In genomic region chr2:90655449-90655848, GRCm38 (mm10) we compare ENCODE assay signal across 25 mouse cellular contexts. TPM values are rescaled to one million over a fixed set of nuclear protein-coding genes. Genes with fewer than 3 reads are reported as not detected.
DNase-seq lines count a peak whose midpoint lies in the region; ATAC-seq and TF ChIP-seq lines count a peak whose summit lies in the region.
"Had no signal": no experiment of that assay in that cellular context is flagged by ENCODE, and none has a peak within 500 bp of the region (broad histone marks: within the 10 kb centered on the region; RNA-seq: fewer than 3 reads in every experiment).

No protein-coding gene starts in this region.

- peaks cover 16 to 44% of the 10 kb centered on the region in 2 experiments for H3K4me1 ChIP-seq in CH12.LX (ENCODE audit: control insufficient read depth in 1 of 2, insufficient read depth in 2 of 2)
- no peaks in the 10 kb centered on the region for H3K4me1 ChIP-seq in stomach, embryonic 16.5 days (ENCODE audit: control insufficient read depth, insufficient read depth, low read length)
- H3K4me1 ChIP-seq: embryonic facial prominence, embryonic 12.5 days; midbrain, embryonic 10.5 days; midbrain, embryonic 15.5 days; neural tube, embryonic 12.5 days had no signal

- H3K9me3 ChIP-seq in CH12.LX (replicated peaks; ENCODE audit: low read length): no peaks in the 10 kb centered on the region
- no peaks in the 10 kb centered on the region for H3K9me3 ChIP-seq in stomach, embryonic 16.5 days (replicated peaks; ENCODE audit: control insufficient read depth, low read length)
- H3K9me3 ChIP-seq: embryonic facial prominence, embryonic 12.5 days; G1E; liver, embryonic 15.5 days; midbrain, embryonic 10.5 days; midbrain, embryonic 15.5 days; neural tube, embryonic 12.5 days had no signal

- H3K27ac ChIP-seq in CH12.LX (ENCODE audit: insufficient read depth, low read depth): no peak overlapping the region
- no peak overlapping the region for H3K27ac ChIP-seq in stomach, embryonic 16.5 days (ENCODE audit: low read length)
- H3K27ac ChIP-seq: embryonic facial prominence, embryonic 12.5 days; liver, embryonic 15.5 days; macrophage; midbrain, embryonic 10.5 days; midbrain, embryonic 15.5 days; neural tube, embryonic 12.5 days had no signal

- peak; percentile 36; the same call in 1 of the 2 replicates for TF ChIP-seq EP300 in CH12.LX (IDR thresholded peaks at IDR 0.05; ENCODE audit: low read length)

- H3K9ac ChIP-seq in CH12.LX (ENCODE audit: insufficient read depth, low read depth): no peak overlapping the region; the same call in 1 of the 2 replicates
- no peak overlapping the region; the same call in 1 of the 2 replicates for H3K9ac ChIP-seq in stomach, embryonic 16.5 days (ENCODE audit: low read length)
- H3K9ac ChIP-seq: embryonic facial prominence, embryonic 12.5 days; liver, embryonic 15.5 days; midbrain, embryonic 15.5 days; neural tube, embryonic 12.5 days had no signal

- no peaks in the 10 kb centered on the region for H3K79me2 ChIP-seq in CH12.LX (replicated peaks; ENCODE audit: control insufficient read depth, extremely low read depth, insufficient read depth, poor library complexity, severe bottlenecking)

- no peak for TF ChIP-seq CTCF in CH12.LX (conservative IDR thresholded peaks at IDR 0.05 in 1 of 2, IDR thresholded peaks at IDR 0.05 in 1 of 2; ENCODE audit: low read depth in 2 of 2, low read length in 2 of 2)

- TF ChIP-seq RAD21 in CH12.LX (IDR thresholded peaks at IDR 0.05; ENCODE audit: low read depth, low read length): no peak

- H3K36me3 ChIP-seq in CH12.LX (replicated peaks in 1 of 2; ENCODE audit: control insufficient read depth in 1 of 2, insufficient read depth in 1 of 2, low read length in 1 of 2): no peaks in the 10 kb centered on the region
- H3K36me3 ChIP-seq in stomach, embryonic 16.5 days (ENCODE audit: control insufficient read depth, insufficient read depth, low read length): no peaks in the 10 kb centered on the region
- H3K36me3 ChIP-seq: embryonic facial prominence, embryonic 12.5 days; G1E; liver, embryonic 15.5 days; midbrain, embryonic 10.5 days; midbrain, embryonic 15.5 days; neural tube, embryonic 12.5 days had no signal

- H3K27me3 ChIP-seq in CH12.LX (replicated peaks): no peaks in the 10 kb centered on the region
- H3K27me3 ChIP-seq in stomach, embryonic 16.5 days (ENCODE audit: control insufficient read depth, insufficient read depth, low read length): no peaks in the 10 kb centered on the region
- H3K27me3 ChIP-seq: embryonic facial prominence, embryonic 12.5 days; liver, embryonic 15.5 days; midbrain, embryonic 15.5 days; neural tube, embryonic 12.5 days had no signal

- peak; percentile 91 for ATAC-seq in granulocyte monocyte progenitor cell, adult 5-6 weeks (replicated peaks; ENCODE audit: poor library complexity, severe bottlenecking)
- ATAC-seq in megakaryocyte, adult 5-6 weeks (ENCODE audit: poor library complexity, severe bottlenecking): peak; percentile 90
- peak; percentile 65; the same call in 1 of the 2 replicates for ATAC-seq in stomach, embryonic 16.5 days (ENCODE audit: insufficient read depth, low FRiP score)
- ATAC-seq: forebrain, embryonic 14.5 days; hindbrain, embryonic 16.5 days; midbrain, embryonic 15.5 days had no signal

- peak; percentile 33 for DNase-seq in CH12.LX (ENCODE audit: extremely low read depth)
- DNase-seq in right cerebral cortex, postnatal 4 days: no peak
- no peak for DNase-seq in gastrocnemius, adult 18-20 months (ENCODE audit: low spot score)
- no peak for DNase-seq in frontal cortex, postnatal 10 days (ENCODE audit: low spot score in 2 of 2)
- DNase-seq: adrenal gland, adult 8-10 months; cerebellum, adult 9-10 months; cerebellum, postnatal 36 days; embryo, embryonic 11 days; gastrocnemius, postnatal 10 days; heart, postnatal 14 days; kidney, adult 9 months; kidney, postnatal 10 days; liver had no signal

- dilution Hi-C loops in CH12.LX (cut with MboI; ENCODE audit: extremely low pct_ligation_motif_present, extremely low pct_unique_long_range_greater_than_20kb, low sequenced_read_pairs): no loop called here

- no peak for TF ChIP-seq POLR2A in CH12.LX (IDR thresholded peaks at IDR 0.05; ENCODE audit: low read depth, low read length)

- H3K4me2 ChIP-seq in CH12.LX (ENCODE audit: insufficient read depth, low read depth, poor library complexity, severe bottlenecking): no peak overlapping the region
- no peak overlapping the region for H3K4me2 ChIP-seq in stomach, embryonic 16.5 days (ENCODE audit: low read depth, low read length)
- H3K4me2 ChIP-seq: embryonic facial prominence, embryonic 12.5 days; liver, embryonic 15.5 days; midbrain, embryonic 15.5 days; neural tube, embryonic 12.5 days had no signal

- H3K4me3 ChIP-seq in CH12.LX (replicated peaks in 1 of 3; ENCODE audit: low read depth in 2 of 3, low read length in 2 of 3, poor library complexity in 1 of 3): no peak overlapping the region
- no peak overlapping the region for H3K4me3 ChIP-seq in stomach, embryonic 16.5 days (replicated peaks; ENCODE audit: low read length)
- H3K4me3 ChIP-seq: embryonic facial prominence, embryonic 12.5 days; liver, embryonic 15.5 days; midbrain, embryonic 10.5 days; midbrain, embryonic 15.5 days; neural tube, embryonic 12.5 days had no signal

- in situ Hi-C loops in CH12.LX (cut with MboI; ENCODE audit: low pct_ligation_motif_present, low pct_unique_long_range_greater_than_20kb, low sequenced_read_pairs): no loop called here

- 41% methylated on average over 6 of the region's 6 CpGs for WGBS in stomach, embryonic 16.5 days

TF ChIP-seq in CH12.LX, 34 proteins besides CTCF, POLR2A, EP300 and RAD21:
- TF ChIP-seq ZKSCAN1 (IDR thresholded peaks at IDR 0.05; ENCODE audit: borderline replicate concordance, low read depth, low read length): no peak
- no peak for TF ChIP-seq KAT2A (IDR thresholded peaks at IDR 0.05; ENCODE audit: insufficient replicate concordance, low read length)
- TF ChIP-seq E2F4 (IDR thresholded peaks at IDR 0.05; ENCODE audit: insufficient replicate concordance, low read depth, low read length): no peak
- no peak for TF ChIP-seq USF2 (conservative IDR thresholded peaks at IDR 0.05; ENCODE audit: low read depth, low read length)
- TF ChIP-seq CHD1 (IDR thresholded peaks at IDR 0.05; ENCODE audit: low read depth, low read length): no peak
- TF ChIP-seq JUN (IDR thresholded peaks at IDR 0.05; ENCODE audit: insufficient read depth, low read depth, low read length): no peak
- no peak for TF ChIP-seq ZNF384 (IDR thresholded peaks at IDR 0.05; ENCODE audit: low read depth, low read length)
- TF ChIP-seq SMC3 (IDR thresholded peaks at IDR 0.05; ENCODE audit: low read depth, low read length): no peak
- no peak for TF ChIP-seq GABPA (IDR thresholded peaks at IDR 0.05; ENCODE audit: insufficient replicate concordance, low read depth, low read length)
- TF ChIP-seq MYC (IDR thresholded peaks at IDR 0.05; ENCODE audit: low read depth, low read length): no peak
- TF ChIP-seq ZMIZ1 (IDR thresholded peaks at IDR 0.05; ENCODE audit: low read depth, low read length): no peak
- no peak for TF ChIP-seq ELF1 (IDR thresholded peaks at IDR 0.05; ENCODE audit: low read depth, low read length)
- no peak for TF ChIP-seq ZC3H11A (IDR thresholded peaks at IDR 0.05; ENCODE audit: low read depth, low read length)
- no peak for TF ChIP-seq TBP (conservative IDR thresholded peaks at IDR 0.05; ENCODE audit: low read depth, low read length)
- no peak for TF ChIP-seq NRF1 (IDR thresholded peaks at IDR 0.05; ENCODE audit: low read depth, low read length)
- no peak for TF ChIP-seq TCF12 (IDR thresholded peaks at IDR 0.05; ENCODE audit: low read depth, low read length)
- no peak for TF ChIP-seq RCOR1 (conservative IDR thresholded peaks at IDR 0.05; ENCODE audit: low read depth, low read length)
- no peak for TF ChIP-seq ETS1 (conservative IDR thresholded peaks at IDR 0.05; ENCODE audit: low read depth, low read length)

RNA-seq across cellular contexts. Expression of gene Nup160, which starts 21.6 kb away (rescaled TPM):
- total RNA-seq in CH12.LX (2012; rRNA removed): 32.7 and 37.5 TPM in 2 replicates
- 59.1 and 73.4 TPM in 2 replicates for total RNA-seq in CH12.LX (2014; rRNA removed)
- 71.8 and 79.3 TPM in 2 replicates for polyA plus RNA-seq in CH12.LX (2012; ENCODE audit: insufficient read length, low read depth)
- 54.1 and 69.9 TPM in 2 replicates for total RNA-seq in granulocyte monocyte progenitor cell, adult 5-6 weeks (2014; fragmentation: Nextera tagmentation)
- total RNA-seq in granulocyte monocyte progenitor cell, adult 5-6 weeks (2017): 47.4 and 53.9 TPM in 2 replicates
- 50.0 and 55.9 TPM in 2 replicates for total RNA-seq in megakaryocyte, adult 5-6 weeks (2015)
- total RNA-seq in megakaryocyte, adult 5-6 weeks (2017): 40.3 and 41.6 TPM in 2 replicates
- polyA plus RNA-seq in stomach, embryonic 16.5 days (2015; fragmentation: Nextera tagmentation; extraction: Ambion mirVana): 41.0 and 43.4 TPM in 2 replicates
- total RNA-seq in gastrocnemius, adult 18-20 months (2021): 1 to 10 TPM; 8.3 to 8.8 TPM
